8 mouse cellular contexts compared by ENCODE assay signal in genomic region chr3:96440578-96440977, GRCm38 (mm10). TPM values are rescaled to one million over a fixed set of nuclear protein-coding genes. Genes with fewer than 3 reads are reported as not detected.
A peak's percentile ranks its signal among the peaks of the same experiment; 100 is the strongest.
DNase-seq lines count a peak whose midpoint lies in the region; ATAC-seq and TF ChIP-seq lines count a peak whose summit lies in the region.

No protein-coding gene starts in this region.

- peak overlapping the region; percentile 65 for H3K4me2 ChIP-seq in CH12.LX (ENCODE audit: insufficient read depth, low read depth, poor library complexity, severe bottlenecking)
- peak overlapping the region; percentile 45 for H3K4me2 ChIP-seq in liver, embryonic 16.5 days (ENCODE audit: low read depth, low read length)
- peak overlapping the region; percentile 68 for H3K4me2 ChIP-seq in neural tube, embryonic 14.5 days (ENCODE audit: low read depth, low read length)

- no peak for TF ChIP-seq EP300 in CH12.LX (IDR thresholded peaks at IDR 0.05; ENCODE audit: low read length)

- H3K9ac ChIP-seq in CH12.LX (ENCODE audit: insufficient read depth, low read depth) = no peak overlapping the region; the same call in 1 of the 2 replicates
- H3K9ac ChIP-seq in liver, embryonic 16.5 days (ENCODE audit: low read depth, low read length) = no peak overlapping the region
- peak overlapping the region; percentile 60 for H3K9ac ChIP-seq in neural tube, embryonic 14.5 days (replicated peaks; ENCODE audit: low read depth, low read length)

- dilution Hi-C loops in CH12.LX (cut with MboI; ENCODE audit: extremely low pct_ligation_motif_present, extremely low pct_unique_long_range_greater_than_20kb, low sequenced_read_pairs) = no loop called here

- H3K4me3 ChIP-seq in CH12.LX (replicated peaks in 1 of 3; ENCODE audit: low read depth in 2 of 3, low read length in 2 of 3, poor library complexity in 1 of 3) = peak overlapping the region in 2 of 3 experiments; percentile 3 to 29
- H3K4me3 ChIP-seq in liver, embryonic 16.5 days (ENCODE audit: low read depth, low read length) = no peak overlapping the region
- H3K4me3 ChIP-seq in neural tube, embryonic 14.5 days (ENCODE audit: low read depth, low read length) = peak overlapping the region; percentile 39

- in situ Hi-C loops in CH12.LX (cut with MboI; ENCODE audit: low pct_ligation_motif_present, low pct_unique_long_range_greater_than_20kb, low sequenced_read_pairs) = no loop called here

- no peak overlapping the region for H3K27ac ChIP-seq in CH12.LX (ENCODE audit: insufficient read depth, low read depth)
- no peak overlapping the region for H3K27ac ChIP-seq in liver, embryonic 16.5 days (ENCODE audit: low read length)
- no peak overlapping the region for H3K27ac ChIP-seq in neural tube, embryonic 14.5 days (ENCODE audit: low read depth, low read length)

- intact Hi-C loops in heart, postnatal 14 days (cut with DNase I) = loop anchor here (5.0 kb wide), 1 partner anchor 163 kb away; no protein-coding TSS in a partner anchor

- peak; percentile 64 for DNase-seq in CH12.LX (ENCODE audit: extremely low read depth)
- peak; percentile 90 for DNase-seq in brain, embryonic 14.5 days (ENCODE audit: low read depth)
- peak; percentile 57 to 76 for DNase-seq in heart, postnatal 14 days
- peak; percentile 42 for DNase-seq in large intestine, adult 2 months (ENCODE audit: low read depth, low spot score)
- peak; percentile 53 for DNase-seq in testis, postnatal 14 days (ENCODE audit: low spot score)

- peak; percentile 82 for ATAC-seq in erythroid progenitor cell, adult 5-6 weeks (replicated peaks; ENCODE audit: low FRiP score, poor library complexity, severe bottlenecking)
- ATAC-seq in liver, embryonic 16.5 days (ENCODE audit: low read depth) = no peak
- no peak for ATAC-seq in neural tube, embryonic 14.5 days (ENCODE audit: low read depth)

- no peak for TF ChIP-seq POLR2A in CH12.LX (IDR thresholded peaks at IDR 0.05; ENCODE audit: low read depth, low read length)
- TF ChIP-seq POLR2A in brain, embryonic 14.5 days (IDR thresholded peaks at IDR 0.05; ENCODE audit: borderline replicate concordance, extremely low read depth, insufficient read depth, insufficient read length, poor library complexity, severe bottlenecking) = no peak

- peaks cover 44% of the 10 kb centered on the region for H3K27me3 ChIP-seq in CH12.LX (replicated peaks)
- peaks cover 67% of the 10 kb centered on the region for H3K27me3 ChIP-seq in liver, embryonic 16.5 days (ENCODE audit: control insufficient read depth, insufficient read depth, low read depth, low read length)
- H3K27me3 ChIP-seq in neural tube, embryonic 14.5 days (ENCODE audit: control insufficient read depth, insufficient read depth, low read length) = peaks cover 32% of the 10 kb centered on the region

- peak; percentile 92 for TF ChIP-seq RAD21 in CH12.LX (IDR thresholded peaks at IDR 0.05; ENCODE audit: low read depth, low read length)

- under 1% methylated on average over 13 of the region's 13 CpGs for WGBS in large intestine, adult 2 months
- 0% methylated on average over 13 of the region's 13 CpGs for WGBS in liver, embryonic 16.5 days (ENCODE audit: insufficient replicate concordance)
- WGBS in neural tube, embryonic 14.5 days = under 1% methylated on average over 13 of the region's 13 CpGs

- peak; percentile 83 to 96 for TF ChIP-seq CTCF in CH12.LX (conservative IDR thresholded peaks at IDR 0.05 in 1 of 2, IDR thresholded peaks at IDR 0.05 in 1 of 2; ENCODE audit: low read depth in 2 of 2, low read length in 2 of 2)
- peak; percentile 87 for TF ChIP-seq CTCF in brain, embryonic 14.5 days (IDR thresholded peaks at IDR 0.05; ENCODE audit: borderline replicate concordance, extremely low read depth, insufficient read depth, insufficient read length)

- H3K9me3 ChIP-seq in CH12.LX (replicated peaks; ENCODE audit: low read length) = no peaks in the 10 kb centered on the region
- H3K9me3 ChIP-seq in liver, embryonic 16.5 days (replicated peaks; ENCODE audit: control insufficient read depth, low read length) = no peaks in the 10 kb centered on the region
- H3K9me3 ChIP-seq in neural tube, embryonic 14.5 days (ENCODE audit: control insufficient read depth, low read length) = no peaks in the 10 kb centered on the region

- H3K79me2 ChIP-seq in CH12.LX (replicated peaks; ENCODE audit: control insufficient read depth, extremely low read depth, insufficient read depth, poor library complexity, severe bottlenecking) = no peaks in the 10 kb centered on the region

- H3K36me3 ChIP-seq in CH12.LX (replicated peaks in 1 of 2; ENCODE audit: control insufficient read depth in 1 of 2, insufficient read depth in 1 of 2, low read length in 1 of 2) = no peaks in the 10 kb centered on the region
- no peaks in the 10 kb centered on the region for H3K36me3 ChIP-seq in liver, embryonic 16.5 days (ENCODE audit: control insufficient read depth, insufficient read depth)
- H3K36me3 ChIP-seq in neural tube, embryonic 14.5 days (ENCODE audit: control insufficient read depth, insufficient read depth, low read length) = no peaks in the 10 kb centered on the region

- peaks cover 0 to 3% of the 10 kb centered on the region in 2 experiments; a peak in 2 of 4 replicates for H3K4me1 ChIP-seq in CH12.LX (ENCODE audit: control insufficient read depth in 1 of 2, insufficient read depth in 2 of 2)
- peaks cover 4% of the 10 kb centered on the region for H3K4me1 ChIP-seq in liver, embryonic 16.5 days (ENCODE audit: control insufficient read depth, low read depth, low read length)
- no peaks in the 10 kb centered on the region for H3K4me1 ChIP-seq in neural tube, embryonic 14.5 days (ENCODE audit: control insufficient read depth, insufficient read depth, low read length)

TF ChIP-seq in CH12.LX, 34 proteins besides CTCF, POLR2A, EP300 and RAD21:
- TF ChIP-seq GABPA (IDR thresholded peaks at IDR 0.05; ENCODE audit: insufficient replicate concordance, low read depth, low read length) (no peak), MEF2A (IDR thresholded peaks at IDR 0.05; ENCODE audit: borderline replicate concordance, low read depth, low read length) (no peak), USF1 (IDR thresholded peaks at IDR 0.05; ENCODE audit: low read depth, low read length) (no peak), ZMIZ1 (IDR thresholded peaks at IDR 0.05; ENCODE audit: low read depth, low read length) (no peak), JUND (conservative IDR thresholded peaks at IDR 0.05; ENCODE audit: low read depth, low read length) (no peak), MYC (IDR thresholded peaks at IDR 0.05; ENCODE audit: low read depth, low read length) (no peak), ZKSCAN1 (IDR thresholded peaks at IDR 0.05; ENCODE audit: borderline replicate concordance, low read depth, low read length) (no peak), TCF12 (IDR thresholded peaks at IDR 0.05; ENCODE audit: low read depth, low read length) (no peak), BHLHE40 (IDR thresholded peaks at IDR 0.05; ENCODE audit: low read depth, low read length) (no peak), NRF1 (IDR thresholded peaks at IDR 0.05; ENCODE audit: low read depth, low read length) (no peak), SIN3A (IDR thresholded peaks at IDR 0.05; ENCODE audit: low read length) (no peak), ZNF384 (IDR thresholded peaks at IDR 0.05; ENCODE audit: low read depth, low read length) (no peak), IRF4 (IDR thresholded peaks at IDR 0.05; ENCODE audit: low read depth, low read length) (peak; percentile 13; the same call in 1 of the 2 replicates), ELF1 (IDR thresholded peaks at IDR 0.05; ENCODE audit: low read depth, low read length) (no peak), ZC3H11A (IDR thresholded peaks at IDR 0.05; ENCODE audit: low read depth, low read length) (peak; percentile 62), JUN (IDR thresholded peaks at IDR 0.05; ENCODE audit: insufficient read depth, low read depth, low read length) (no peak), PAX5 (IDR thresholded peaks at IDR 0.05; ENCODE audit: low read length) (no peak), KAT2A (IDR thresholded peaks at IDR 0.05; ENCODE audit: insufficient replicate concordance, low read length) (no peak), CHD2 (IDR thresholded peaks at IDR 0.05; ENCODE audit: low read length) (no peak), USF2 (conservative IDR thresholded peaks at IDR 0.05; ENCODE audit: low read depth, low read length) (no peak), MAX (IDR thresholded peaks at IDR 0.05; ENCODE audit: low read length) (no peak), TBP (conservative IDR thresholded peaks at IDR 0.05; ENCODE audit: low read depth, low read length) (0 out of 2 replicates have a peak, but pooled peaks have one; percentile 26), MXI1 (IDR thresholded peaks at IDR 0.05; ENCODE audit: low read depth, low read length) (no peak), HCFC1 (IDR thresholded peaks at IDR 0.05; ENCODE audit: low read depth, low read length) (no peak), E2F4 (IDR thresholded peaks at IDR 0.05; ENCODE audit: insufficient replicate concordance, low read depth, low read length) (no peak), ETS1 (conservative IDR thresholded peaks at IDR 0.05; ENCODE audit: low read depth, low read length) (no peak), UBTF (IDR thresholded peaks at IDR 0.05; ENCODE audit: low read depth, low read length) (no peak), POLR2AphosphoS2 (IDR thresholded peaks at IDR 0.05; ENCODE audit: low read depth, low read length) (no peak), NELFE (IDR thresholded peaks at IDR 0.05; ENCODE audit: low read depth, low read length) (no peak), MAFK (IDR thresholded peaks at IDR 0.05; ENCODE audit: insufficient replicate concordance, low read length) (no peak), SMC3 (IDR thresholded peaks at IDR 0.05; ENCODE audit: low read depth, low read length) (peak; percentile 96), MAZ (IDR thresholded peaks at IDR 0.05; ENCODE audit: low read depth, low read length) (no peak), RCOR1 (conservative IDR thresholded peaks at IDR 0.05; ENCODE audit: low read depth, low read length) (no peak)

RNA-seq across cellular contexts. Expression of gene BC107364, which starts 11.5 kb away (rescaled TPM):
- 0.13 TPM in 1 of 2 replicates, not detected in the other for total RNA-seq in CH12.LX (2012; rRNA removed)
- not detected in 2 replicates for total RNA-seq in CH12.LX (2014; rRNA removed)
- polyA plus RNA-seq in CH12.LX (2012; ENCODE audit: insufficient read length, low read depth) = not detected in 2 replicates
- 0.05 TPM in 1 of 2 replicates, not detected in the other for polyA plus RNA-seq in brain, embryonic 14.5 days (2012; rRNA removed)
- total RNA-seq in erythroid progenitor cell, adult 5-6 weeks (2015; ENCODE audit: low replicate concordance) = not detected in 2 replicates
- not detected in 2 replicates for total RNA-seq in erythroid progenitor cell, adult 5-6 weeks (2017; ENCODE audit: low replicate concordance)
- not detected for total RNA-seq in heart, postnatal 14 days (2021)
- not detected in 2 replicates for polyA plus RNA-seq in large intestine, adult 2 months (2012; rRNA removed)
- not detected in 2 replicates for polyA plus RNA-seq in liver, embryonic 16.5 days (2015; fragmentation: Nextera tagmentation; extraction: Ambion mirVana)
- not detected in 2 replicates for polyA plus RNA-seq in neural tube, embryonic 14.5 days (2014; fragmentation: Nextera tagmentation; extraction: Ambion mirVana)
